Mouse (Mus musculus) skeletal muscle tissue, adult 2 months (tissue): ENCODE results near the gene Kmt5a.
"Not testable (repeated sequence)": the region's sequence is repeated elsewhere in the genome, so short reads cannot be mapped to it uniquely, and the experiment has no call there.

ENCODE experiments used
- DNase-seq: peaks from one replicate; pipeline ENCODE4 v3.0.0-alpha.2; 2012; ENCODE audit warnings: low read depth, low spot score

Gene Kmt5a

GRCm38 (mm10) chr5:124482966-124483654 lies 43.4 kb downstream of the Kmt5a start, which contains the start of gene Snrnp35:
TSS of gene Snrnp35 (plus strand) at chr5:124483134.
- DNase-seq, result peak; percentile 95

- no peak for DNase-seq
These were observed 44.1 kb downstream of the Kmt5a start for GRCm38 (mm10) chr5:124483655-124484396.

GRCm38 (mm10) chr5:124485654-124486053 lies 45.9 kb downstream of the Kmt5a start:
- DNase-seq, result no peak

- no peak for DNase-seq
These were observed 49.2 kb downstream of the Kmt5a start for GRCm38 (mm10) chr5:124488885-124489284.

- no peak for DNase-seq
These were observed 52.0 kb downstream of the Kmt5a start for GRCm38 (mm10) chr5:124491732-124492131.

GRCm38 (mm10) chr5:124492618-124493017 lies 52.9 kb downstream of the Kmt5a start:
- no peak for DNase-seq

- DNase-seq, result no peak
These were observed 53.7 kb downstream of the Kmt5a start for GRCm38 (mm10) chr5:124493455-124493854.

GRCm38 (mm10) chr5:124495547-124495946 lies 55.8 kb downstream of the Kmt5a start:
- DNase-seq, result no peak

GRCm38 (mm10) chr5:124496614-124497514 lies 57.1 kb downstream of the Kmt5a start:
- no peak for DNase-seq

- peak; percentile 91 for DNase-seq
These were observed 58.6 kb downstream of the Kmt5a start for GRCm38 (mm10) chr5:124498221-124498876.

- DNase-seq, result no peak
These were observed 59.3 kb downstream of the Kmt5a start for GRCm38 (mm10) chr5:124499001-124499400.

GRCm38 (mm10) chr5:124500037-124500436 lies 60.3 kb downstream of the Kmt5a start:
- not testable (repeated sequence) for DNase-seq

- no peak for DNase-seq
These were observed 60.8 kb downstream of the Kmt5a start for GRCm38 (mm10) chr5:124500573-124500972.

- peak; percentile 64 for DNase-seq
These were observed 61.8 kb downstream of the Kmt5a start for GRCm38 (mm10) chr5:124501541-124501940.

- DNase-seq, result no peak
These were observed 64.0 kb downstream of the Kmt5a start for GRCm38 (mm10) chr5:124503742-124504141.

- no peak for DNase-seq
These were observed 65.5 kb downstream of the Kmt5a start for GRCm38 (mm10) chr5:124505235-124505634.

GRCm38 (mm10) chr5:124506731-124507359 lies 67.1 kb downstream of the Kmt5a start:
- peak; percentile 95 for DNase-seq

- no peak for DNase-seq
These were observed 69.5 kb downstream of the Kmt5a start for GRCm38 (mm10) chr5:124509200-124509599.

- peak; percentile 91 for DNase-seq
These were observed 70.1 kb downstream of the Kmt5a start for GRCm38 (mm10) chr5:124509742-124510237.

GRCm38 (mm10) chr5:124510536-124511050 lies 70.9 kb downstream of the Kmt5a start:
- no peak for DNase-seq
